Mouse (Mus musculus) brown adipose tissue, adult 24 weeks (tissue): ENCODE measurements around the gene Klhdc9. TPM values are rescaled to one million over a fixed set of nuclear protein-coding genes. Genes with fewer than 3 reads are reported as not detected.

ENCODE experiments used
- polyA plus RNA-seq: library from polyadenylated mRNA; stranded (reverse); fragments of >200 nt; gene quantifications from 2 replicates; pipeline ENCODE4 v1.2.4, GENCODE M21; 2012; ENCODE audit not compliant: missing spikeins, insufficient read depth, insufficient read length

Gene Klhdc9
- polyA plus RNA-seq, 1 experiment = not detected

Other genes with a start within 250 kb of the Klhdc9 start
- 2.6 and 11.0 TPM in 2 replicates for gene Cfap126, start 246.9 kb downstream of the Klhdc9 start, polyA plus RNA-seq
- 1,219 and 1,267 TPM in 2 replicates for gene Sdhc, start 210.2 kb downstream of the Klhdc9 start, polyA plus RNA-seq
- gene Mpz, start 210.1 kb downstream of the Klhdc9 start, polyA plus RNA-seq = 4.6 and 5.3 TPM in 2 replicates
- 3.3 and 4.2 TPM in 2 replicates for gene Pcp4l1, start 164.5 kb downstream of the Klhdc9 start, polyA plus RNA-seq
- gene Nr1i3, start 146.8 kb downstream of the Klhdc9 start, polyA plus RNA-seq = not detected in 2 replicates
- 59.3 and 65.5 TPM in 2 replicates for gene Tomm40l, start 138.3 kb downstream of the Klhdc9 start, polyA plus RNA-seq
- gene Apoa2, start 135.7 kb downstream of the Klhdc9 start, polyA plus RNA-seq = 3.5 and 19.0 TPM in 2 replicates
- gene Fcer1g, start 126.4 kb downstream of the Klhdc9 start, polyA plus RNA-seq = 29.3 and 35.1 TPM in 2 replicates
- 0.50 and 1.2 TPM in 2 replicates for gene Adamts4, start 110.4 kb downstream of the Klhdc9 start, polyA plus RNA-seq
- gene Ndufs2, start 109.4 kb downstream of the Klhdc9 start, polyA plus RNA-seq = 1,478 and 1,710 TPM in 2 replicates
- 11.3 and 12.1 TPM in 2 replicates for gene B4galt3, start 90.5 kb downstream of the Klhdc9 start, polyA plus RNA-seq
- 12.3 and 15.2 TPM in 2 replicates for gene Ppox, start 79.6 kb downstream of the Klhdc9 start, polyA plus RNA-seq
- gene Usp21, start 72.8 kb downstream of the Klhdc9 start, polyA plus RNA-seq = 11.7 and 14.7 TPM in 2 replicates
- 149 and 183 TPM in 2 replicates for gene Ufc1, start 65.8 kb downstream of the Klhdc9 start, polyA plus RNA-seq
- gene Dedd, start 31.7 kb downstream of the Klhdc9 start, polyA plus RNA-seq = 22.3 and 27.1 TPM in 2 replicates
- gene Nit1, start 15.2 kb downstream of the Klhdc9 start, polyA plus RNA-seq = 41.1 and 62.5 TPM in 2 replicates
- gene Pfdn2, start 15.1 kb downstream of the Klhdc9 start, polyA plus RNA-seq = 73.2 and 83.7 TPM in 2 replicates
- gene Nectin4, start 9.3 kb upstream of the Klhdc9 start, polyA plus RNA-seq = not detected in 2 replicates
- 2.1 and 3.0 TPM in 2 replicates for gene Arhgap30, start 28.2 kb upstream of the Klhdc9 start, polyA plus RNA-seq
- gene Usf1, start 50.5 kb upstream of the Klhdc9 start, polyA plus RNA-seq = 13.1 and 18.2 TPM in 2 replicates
- gene Tstd1, start 58.1 kb upstream of the Klhdc9 start, polyA plus RNA-seq = not detected in 2 replicates
- 42.9 and 45.1 TPM in 2 replicates for gene F11r, start 76.7 kb upstream of the Klhdc9 start, polyA plus RNA-seq
- 2.7 and 3.0 TPM in 2 replicates for gene Alyref2, start 142.7 kb upstream of the Klhdc9 start, polyA plus RNA-seq
- gene Itln1, start 174.5 kb upstream of the Klhdc9 start, polyA plus RNA-seq = not detected in 2 replicates
- not detected in 2 replicates for gene Cd244a, start 198.4 kb upstream of the Klhdc9 start, polyA plus RNA-seq
- gene Ly9, start 246.6 kb upstream of the Klhdc9 start, polyA plus RNA-seq = 0.95 TPM in 1 of 2 replicates, not detected in the other